Mouse (Mus musculus) kidney, postnatal 0 days (tissue): ENCODE measurements at regions not wholly inside any gene's neighbourhood (a gene's known extent, or its start where the extent isn't known, plus 50 kb on each side); places are given as distances from the start of the nearest gene placed in this dataset.

Source experiments
- ATAC-seq: fragments of 200-750 bp; cut with Nextera tagmentation; replicated peaks from 2 replicates; pipeline ENCODE4 v1.8.0; 2017; ENCODE audit warnings: low read depth, moderate number of reproducible peaks, moderate TSS enrichment, moderate library complexity; ENCODE audit not compliant: low FRiP score
- DNase-seq: peaks from one replicate; pipeline ENCODE4 v3.0.0-alpha.2; 2016; ENCODE audit warnings: low spot score
- H3K27ac ChIP-seq: fragments of 300-500 bp; sonication (generic); 2 replicates; pipeline ENCODE4 v1.5.1; 2014; ENCODE audit warnings: mild to moderate bottlenecking
- H3K27me3 ChIP-seq: fragments of 300-500 bp; sonication (generic); 2 replicates; pipeline ENCODE4 v1.6.1; 2014; ENCODE audit warnings: low read length, mixed read lengths; ENCODE audit not compliant: insufficient read depth
- H3K36me3 ChIP-seq: fragments of 300-500 bp; sonication (generic); 2 replicates; pipeline ENCODE4 v1.6.1; 2014; ENCODE audit warnings: low read length, mixed read lengths; ENCODE audit not compliant: insufficient read depth
- H3K4me1 ChIP-seq: fragments of 300-500 bp; sonication (generic); replicated peaks from 2 replicates; pipeline ENCODE4 v1.6.1; 2014; ENCODE audit warnings: antibody characterized with exemption, low read length, mixed read lengths; ENCODE audit not compliant: insufficient read depth
- H3K4me2 ChIP-seq: fragments of 300-500 bp; sonication (generic); 2 replicates; pipeline ENCODE4 v1.6.1; 2014; ENCODE audit warnings: mild to moderate bottlenecking, low read length, moderate library complexity, mixed read lengths
- H3K4me3 ChIP-seq: fragments of 300-500 bp; sonication (generic); replicated peaks from 2 replicates; pipeline ENCODE4 v1.5.1; 2014; ENCODE audit warnings: low read depth, low read length
- H3K9ac ChIP-seq: fragments of 300-500 bp; sonication (generic); 2 replicates; pipeline ENCODE4 v1.6.1; 2014; ENCODE audit warnings: low read depth, low read length
- H3K9me3 ChIP-seq: fragments of 300-500 bp; sonication (generic); replicated peaks from 2 replicates; pipeline ENCODE4 v1.6.1; 2016; ENCODE audit warnings: low read length, inconsistent platforms, mixed read lengths
- CTCF ChIP-seq: IDR thresholded peaks from 2 replicates; pipeline ENCODE4 v1.5.1; 2016; ENCODE audit warnings: antibody characterized with exemption, low read depth, mild to moderate bottlenecking, moderate library complexity
- WGBS: fragments of 180-500 bp; shearing (Covaris S2); extraction: QIAGEN DNeasy Blood & Tissue Kit; methylation state at CpG from one replicate; pipeline ENCODE4 v1.1.7; 2014; 5-methylcytosine and 5-hydroxymethylcytosine counted together

GRCm38 (mm10) chr12:10584026-10584425 lies 193.5 kb downstream of the Rdh14 start:
- no peaks in the 10 kb centered on the region for H3K9me3 ChIP-seq
- ATAC-seq, result peak; percentile 72
- H3K27ac ChIP-seq, result no peak overlapping the region
- TF ChIP-seq CTCF, result no peak
- H3K27me3 ChIP-seq, result no peaks in the 10 kb centered on the region
- H3K9ac ChIP-seq, result no peak overlapping the region
- 28% methylated on average over 7 of the region's 7 CpGs for whole genome bisulfite sequencing
- H3K4me1 ChIP-seq, result 0 out of 2 replicates have a peak, but pooled peaks cover 3% of the 10 kb centered on the region
- H3K4me3 ChIP-seq, result no peak overlapping the region
- H3K4me2 ChIP-seq, result peak overlapping the region; percentile 36
- no peaks in the 10 kb centered on the region for H3K36me3 ChIP-seq
- DNase-seq, result peak; percentile 76

GRCm38 (mm10) chr12:10589537-10589936 lies 199.0 kb downstream of the Rdh14 start:
- ATAC-seq (peak; percentile 77), DNase-seq (peak; percentile 92)
- Histone ChIP-seq H3K4me1 (no peaks in the 10 kb centered on the region), H3K9ac (no peak overlapping the region), H3K27me3 (no peaks in the 10 kb centered on the region), H3K27ac (no peak overlapping the region), H3K4me2 (no peak overlapping the region), H3K9me3 (no peaks in the 10 kb centered on the region), H3K4me3 (no peak overlapping the region), H3K36me3 (no peaks in the 10 kb centered on the region)
- WGBS, result 38% methylated on average over 8 of the region's 8 CpGs
- TF ChIP-seq CTCF, result peak; percentile 91

GRCm38 (mm10) chr12:10597976-10598746 lies 207.6 kb downstream of the Rdh14 start:
- no peak for ATAC-seq
- H3K4me2 ChIP-seq, result no peak overlapping the region
- no peak overlapping the region for H3K4me3 ChIP-seq
- H3K9ac ChIP-seq, result no peak overlapping the region
- no peaks in the 10 kb centered on the region for H3K36me3 ChIP-seq
- WGBS, result 14% methylated on average over 7 of the region's 7 CpGs
- no peaks in the 10 kb centered on the region for H3K27me3 ChIP-seq
- H3K27ac ChIP-seq, result no peak overlapping the region
- H3K9me3 ChIP-seq, result no peaks in the 10 kb centered on the region
- H3K4me1 ChIP-seq, result no peaks in the 10 kb centered on the region
- peak; percentile 83 for DNase-seq
- TF ChIP-seq CTCF, result peak; percentile 93

GRCm38 (mm10) chr12:10600111-10600510 lies 209.5 kb downstream of the Rdh14 start:
- 80% methylated on average over 6 of the region's 6 CpGs for WGBS
- Histone ChIP-seq H3K4me2 (no peak overlapping the region), H3K27me3 (no peaks in the 10 kb centered on the region), H3K27ac (no peak overlapping the region), H3K4me1 (no peaks in the 10 kb centered on the region), H3K9me3 (no peaks in the 10 kb centered on the region), H3K4me3 (no peak overlapping the region), H3K36me3 (no peaks in the 10 kb centered on the region), H3K9ac (no peak overlapping the region)
- ATAC-seq, result no peak
- no peak for TF ChIP-seq CTCF
- no peak for DNase-seq

GRCm38 (mm10) chr12:10618319-10618718 lies 227.7 kb downstream of the Rdh14 start:
- H3K9me3 ChIP-seq, result no peaks in the 10 kb centered on the region
- TF ChIP-seq CTCF, result no peak

GRCm38 (mm10) chr12:10620541-10620940 lies 230.0 kb downstream of the Rdh14 start:
- 29% methylated on average over 3 of the region's 3 CpGs for WGBS
- Histone ChIP-seq H3K36me3 (no peaks in the 10 kb centered on the region), H3K4me3 (no peak overlapping the region), H3K9ac (no peak overlapping the region), H3K4me1 (no peaks in the 10 kb centered on the region), H3K27ac (no peak overlapping the region), H3K9me3 (no peaks in the 10 kb centered on the region), H3K27me3 (no peaks in the 10 kb centered on the region), H3K4me2 (no peak overlapping the region)
- no peak for ATAC-seq
- DNase-seq, result peak; percentile 48
- no peak for TF ChIP-seq CTCF

More at GRCm38 (mm10) chr12:10618319-10618718, 227.7 kb downstream of the Rdh14 start:
- Histone ChIP-seq H3K4me2 (no peak overlapping the region), H3K4me3 (no peak overlapping the region), H3K9ac (no peak overlapping the region), H3K4me1 (no peaks in the 10 kb centered on the region), H3K27ac (no peak overlapping the region), H3K27me3 (no peaks in the 10 kb centered on the region), H3K36me3 (no peaks in the 10 kb centered on the region)
- no peak for DNase-seq
- no peak for ATAC-seq
